Mouse (Mus musculus) MEL (cell line): Measurements from ENCODE around the gene Enho. TPM values are rescaled to one million over a fixed set of nuclear protein-coding genes. Genes with fewer than 3 reads are reported as not detected.
"Not testable (repeated sequence)": the region's sequence is repeated elsewhere in the genome, so short reads cannot be mapped to it uniquely, and the experiment has no call there.

Experiments
- DNase-seq: peaks from one replicate; pipeline ENCODE4 v3.0.0; 2011; ENCODE audit warnings: low read depth, low spot score
- H3K27ac ChIP-seq: 2 replicates; pipeline ENCODE4 v1.5.1; 2012; ENCODE audit warnings: low read depth, mild to moderate bottlenecking, control low read depth, low read length, moderate library complexity; ENCODE audit not compliant: control insufficient read depth
- H3K27me3 ChIP-seq, 2 experiments: fragments of 150-350 bp in 1 of 2; sonication (generic) in 1 of 2; 2 replicates each; pipeline ENCODE4 v1.6.1; 2012; ENCODE audit warnings: low read length in 2 of 2, mild to moderate bottlenecking in 2 of 2, improper control_type of control experiment in 1 of 2, moderate library complexity in 1 of 2; ENCODE audit not compliant: insufficient read depth in 2 of 2, control insufficient read depth in 1 of 2
- H3K36me3 ChIP-seq, 2 experiments: 2 replicates each; pipeline ENCODE4 v1.6.1; 2012 to 2014; ENCODE audit warnings: low read length in 2 of 2, improper control_type of control experiment in 1 of 2, inconsistent platforms in 1 of 2, mild to moderate bottlenecking in 1 of 2; ENCODE audit not compliant: insufficient read depth in 2 of 2, control insufficient read depth in 1 of 2
- H3K4me1 ChIP-seq, 2 experiments: fragments of 150-350 bp in 1 of 2; sonication (generic) in 1 of 2; 2 replicates each; pipeline ENCODE4 v1.6.1; 2012; ENCODE audit warnings: low read length in 2 of 2, improper control_type of control experiment in 1 of 2, mild to moderate bottlenecking in 1 of 2; ENCODE audit not compliant: insufficient read depth in 2 of 2, control insufficient read depth in 1 of 2
- H3K4me3 ChIP-seq, 2 experiments: fragments of 150-350 bp in 1 of 2; sonication (generic) in 1 of 2; 2 replicates each; pipeline ENCODE4 v1.5.1; 2012; ENCODE audit warnings: low read depth in 2 of 2, low read length in 2 of 2, mild to moderate bottlenecking in 2 of 2, moderate library complexity in 2 of 2, control low read depth in 1 of 2, improper control_type of control experiment in 1 of 2; ENCODE audit not compliant: control insufficient read depth in 1 of 2, insufficient read depth in 1 of 2
- H3K79me2 ChIP-seq: 2 replicates; pipeline ENCODE4 v1.6.1; 2012; ENCODE audit warnings: mild to moderate bottlenecking, low read length, moderate library complexity; ENCODE audit not compliant: control insufficient read depth, poor library complexity, insufficient read depth
- H3K9ac ChIP-seq: 2 replicates; pipeline ENCODE4 v1.6.1; 2012; ENCODE audit warnings: low read depth, mild to moderate bottlenecking, control low read depth, low read length, moderate library complexity; ENCODE audit not compliant: control insufficient read depth, poor library complexity, severe bottlenecking
- H3K9me3 ChIP-seq: fragments of 150-350 bp; sonication (generic); replicated peaks from 2 replicates; pipeline ENCODE4 v1.6.1; 2012; ENCODE audit warnings: mild to moderate bottlenecking, low read length, improper control_type of control experiment, moderate library complexity; ENCODE audit not compliant: insufficient read depth
- CHD1 ChIP-seq: IDR thresholded peaks from 2 replicates; pipeline ENCODE4 v1.6.1; 2012; ENCODE audit warnings: low read depth, mild to moderate bottlenecking, inconsistent platforms, low read length, improper control_type of control experiment
- E2F4 ChIP-seq: IDR thresholded peaks from 2 replicates; pipeline ENCODE4 v1.6.1; 2011; ENCODE audit warnings: low read depth, low read length, improper control_type of control experiment, borderline replicate concordance
- EP300 ChIP-seq, 2 experiments: IDR thresholded peaks; 2 replicates each; pipeline ENCODE4 v1.6.1; 2011; ENCODE audit warnings: improper control_type of control experiment in 2 of 2, low read length in 2 of 2, low read depth in 1 of 2, mild to moderate bottlenecking in 1 of 2
- GATA1 ChIP-seq: IDR thresholded peaks from 2 replicates; pipeline ENCODE4 v1.6.1; 2011; ENCODE audit warnings: low read depth, low read length, improper control_type of control experiment
- RCOR1 ChIP-seq: IDR thresholded peaks from 2 replicates; pipeline ENCODE4 v1.6.1; 2012; ENCODE audit warnings: low read depth, mild to moderate bottlenecking, inconsistent platforms, low read length, improper control_type of control experiment
- polyA plus RNA-seq, 2 experiments: library from polyadenylated mRNA; stranded (reverse) in 1 of 2; unstranded in 1 of 2; fragments of >175 nt in 1 of 2; fragments of >200 nt in 1 of 2; gene quantifications; 2 replicates each; pipeline versions ENCODE4 v1.2.1 to v1.2.4; 2012; ENCODE audit warnings: low replicate concordance in 2 of 2, low read depth in 1 of 2; ENCODE audit not compliant: insufficient read length in 2 of 2, insufficient read depth in 1 of 2, missing spikeins in 1 of 2
- total RNA-seq: library from RNA; depleted of rRNA; stranded (reverse); fragments of 300-350 nt; gene quantifications from 2 replicates; pipeline ENCODE4 v1.2.3, GENCODE M21; 2012

The Enho gene
- total and polyA plus RNA-seq, 3 experiments: 0.19 to 0.40 TPM; not detected in 1

- H3K36me3 ChIP-seq, H3K27ac ChIP-seq, H3K79me2 ChIP-seq, H3K9me3 ChIP-seq, H3K4me3 ChIP-seq, DNase-seq, H3K9ac ChIP-seq, H3K4me1 ChIP-seq, H3K27me3 ChIP-seq: not testable (repeated sequence)
Observed at GRCm38 (mm10) chr4:41683303-41683702, 43.2 kb upstream of the Enho start.

- no peak overlapping the region for H3K9ac ChIP-seq
- no peaks in the 10 kb centered on the region for H3K79me2 ChIP-seq
- H3K27me3 ChIP-seq: no peaks in the 10 kb centered on the region
Observed at GRCm38 (mm10) chr4:41682789-41683188, 42.7 kb upstream of the Enho start.

GRCm38 (mm10) chr4:41681947-41682346 lies 41.8 kb upstream of the Enho start:
- H3K36me3 ChIP-seq: no peaks in the 10 kb centered on the region
- H3K9me3 ChIP-seq: no peaks in the 10 kb centered on the region
- no peak for TF ChIP-seq CHD1
- TF ChIP-seq, all 39 proteins: peak for 0
- Histone ChIP-seq H3K9ac (no peak overlapping the region), H3K27ac (no peak overlapping the region), H3K27me3 (no peaks in the 10 kb centered on the region), H3K4me1 (no peaks in the 10 kb centered on the region), H3K79me2 (no peaks in the 10 kb centered on the region), H3K4me3 (no peak overlapping the region)
- no peak for DNase-seq

More at GRCm38 (mm10) chr4:41682789-41683188, 42.7 kb upstream of the Enho start:
- Histone ChIP-seq H3K4me1 (no peaks in the 10 kb centered on the region), H3K9me3 (no peaks in the 10 kb centered on the region), H3K36me3 (no peaks in the 10 kb centered on the region), H3K27ac (no peak overlapping the region), H3K4me3 (no peak overlapping the region)
- no peak for DNase-seq
- TF ChIP-seq GATA1: no peak

- Histone ChIP-seq H3K36me3 (no peaks in the 10 kb centered on the region), H3K4me3 (no peak overlapping the region), H3K4me1 (no peaks in the 10 kb centered on the region), H3K27me3 (no peaks in the 10 kb centered on the region), H3K79me2 (no peaks in the 10 kb centered on the region), H3K27ac (no peak overlapping the region), H3K9me3 (no peaks in the 10 kb centered on the region), H3K9ac (no peak overlapping the region)
- DNase-seq: no peak
- TF ChIP-seq E2F4: no peak
- no peak for TF ChIP-seq RCOR1
- no peak for TF ChIP-seq EP300 (IDR thresholded peaks at IDR 0.05; ENCODE audit: low read depth in 1 of 2, low read length in 2 of 2)
Observed at GRCm38 (mm10) chr4:41681176-41681575, 41.1 kb upstream of the Enho start.
